Mouse (Mus musculus) cerebellum, adult 11 months (tissue): ENCODE measurements around the gene Lurap1.

ENCODE experiments used
- DNase-seq: peaks from one replicate; pipeline ENCODE4 v3.0.0; 2022

The Lurap1 gene

DNA sequence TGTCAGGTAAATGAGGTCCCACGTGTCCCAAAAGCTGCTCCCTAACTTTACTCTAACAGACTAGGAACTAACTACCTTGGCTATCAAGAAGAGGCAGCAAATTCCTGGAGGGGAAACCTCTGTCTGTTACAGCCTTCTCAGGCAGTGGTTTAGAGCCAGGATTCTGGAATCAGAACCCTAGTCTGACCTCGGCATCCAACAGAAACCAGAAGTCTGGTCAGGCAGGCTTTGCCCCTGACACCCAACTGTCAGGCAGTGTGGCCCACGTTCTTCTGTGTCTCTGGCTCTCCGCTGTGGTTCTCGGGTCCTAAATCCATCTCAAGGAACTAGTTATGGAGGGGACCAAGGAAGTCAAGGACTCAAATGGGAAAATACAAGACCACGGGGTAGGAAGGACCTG is at the start of gene Lurap1:
Lurap1 (minus strand) TSS at position 101 of the 400 bp plus-strand sequence.
- no peak for DNase-seq

DNA sequence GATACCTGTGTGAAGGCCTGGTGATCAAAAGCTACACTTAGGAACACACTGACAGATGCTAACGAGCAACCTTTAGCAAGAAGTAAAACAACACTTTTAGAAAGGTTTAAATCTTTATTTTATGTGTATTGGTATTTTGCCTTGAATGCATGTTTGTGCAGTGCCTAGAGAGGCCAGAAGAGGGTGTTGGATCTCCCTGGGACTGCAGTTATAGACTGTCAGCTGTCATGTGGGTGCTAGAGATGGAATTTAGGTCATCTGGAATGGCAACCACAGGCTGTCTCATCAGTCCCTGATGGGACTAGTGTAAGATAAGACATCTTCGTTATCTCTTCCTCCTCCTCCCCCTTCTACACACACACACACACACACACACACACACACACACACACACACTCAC is 47.3 kb upstream of the Lurap1 start:
- no peak for DNase-seq

DNA sequence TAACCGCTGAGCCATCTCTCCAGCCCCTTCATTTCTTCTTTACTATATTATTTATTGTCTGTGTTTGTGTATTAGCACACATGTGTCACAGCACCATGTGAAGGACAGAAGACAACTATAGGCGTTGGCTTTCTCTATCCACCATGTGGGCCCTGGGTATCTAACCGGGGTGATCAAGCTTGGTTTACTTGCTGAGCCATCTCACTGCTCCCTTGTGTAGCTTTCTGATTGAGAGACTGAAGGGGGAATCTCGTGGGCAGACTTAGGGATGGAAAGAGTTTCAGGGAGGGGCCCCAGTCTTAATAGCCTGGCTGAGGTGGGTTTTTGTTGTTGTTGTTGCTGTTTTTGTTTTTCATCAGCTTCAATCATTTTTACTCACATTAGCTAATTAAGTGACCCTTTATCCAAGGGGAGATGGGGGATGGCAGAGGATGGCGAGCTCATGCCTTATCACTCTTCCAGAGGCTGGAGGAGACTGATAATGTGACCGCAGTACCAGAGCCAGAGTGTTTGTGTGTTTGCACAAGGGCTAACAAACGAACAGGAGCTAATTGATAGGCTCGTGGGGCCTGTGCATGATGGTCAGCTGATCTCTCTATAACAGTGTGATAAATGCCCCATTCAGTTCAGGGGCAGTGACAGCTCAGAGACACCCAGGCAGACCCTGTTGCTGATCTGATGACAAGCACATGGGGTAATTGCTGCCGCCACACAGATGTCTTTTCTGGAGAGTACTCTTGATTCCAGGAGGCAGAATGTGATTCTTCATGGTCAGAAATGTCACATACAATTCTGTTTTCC is 42.6 kb upstream of the Lurap1 start:
- no peak for DNase-seq

DNA sequence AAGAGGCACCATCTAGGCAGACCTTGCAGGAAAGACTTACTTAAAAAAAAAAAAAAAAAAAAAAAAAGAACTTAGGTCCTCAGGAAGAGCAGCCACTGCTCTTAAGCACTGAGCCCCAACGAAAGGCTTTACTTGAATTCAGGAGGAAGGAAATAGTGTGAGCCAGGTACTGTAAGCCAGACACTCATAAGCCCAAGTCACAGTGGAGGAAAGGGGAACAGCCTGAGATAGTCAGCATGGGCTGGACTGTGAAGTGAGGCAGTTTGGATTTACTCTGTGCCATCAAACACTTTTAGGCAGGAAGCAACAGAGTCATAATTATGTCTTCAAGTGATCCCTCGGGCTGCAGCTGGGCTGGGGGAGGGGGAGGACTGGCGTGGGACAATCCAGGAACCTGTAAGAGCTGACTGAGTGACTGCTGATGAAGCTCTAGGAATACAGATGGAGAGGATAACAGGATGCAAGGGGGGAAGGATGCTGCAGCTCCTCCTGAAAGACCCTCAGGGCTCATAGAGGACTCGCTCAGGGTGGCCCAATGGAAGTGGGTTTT is 41.2 kb upstream of the Lurap1 start:
- no peak for DNase-seq

DNA sequence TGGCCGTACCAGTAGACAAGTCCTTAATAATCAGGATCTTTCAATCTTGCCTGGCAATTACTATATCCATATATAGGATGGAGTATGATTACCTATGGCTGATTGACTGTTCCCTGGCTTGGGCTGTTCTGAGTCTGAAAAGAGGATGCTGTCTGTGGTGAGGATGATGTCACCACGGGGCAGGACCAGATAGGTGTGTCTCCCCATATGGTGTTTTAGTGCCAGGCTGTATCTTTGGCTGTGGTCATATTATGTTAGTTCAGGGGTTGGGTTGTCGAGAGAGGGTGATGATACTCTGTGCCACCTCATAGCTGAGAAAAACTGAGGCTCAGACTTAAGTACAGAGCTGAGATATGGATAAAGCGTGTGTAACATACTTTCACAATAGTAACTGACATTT is 33.9 kb upstream of the Lurap1 start:
- no peak for DNase-seq

DNA sequence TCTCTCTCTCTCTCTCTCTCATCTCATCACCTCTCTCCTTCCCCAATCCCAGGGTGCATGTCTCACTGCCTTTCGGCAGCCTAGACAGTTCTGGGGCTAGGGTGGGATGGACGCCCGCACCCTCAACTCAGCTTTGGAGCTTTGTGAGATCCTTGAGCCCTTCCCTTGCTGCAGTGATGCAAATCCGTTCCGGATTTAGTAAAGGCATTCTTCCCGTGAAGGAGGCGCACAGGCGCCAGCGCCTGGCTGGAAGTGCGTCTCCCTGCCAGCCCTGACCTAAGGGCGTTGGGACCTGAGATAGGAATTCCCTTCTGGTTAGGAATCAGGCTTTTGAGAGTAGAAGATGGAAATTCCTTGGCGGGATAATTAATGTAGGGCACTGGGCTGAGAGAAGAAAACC is 31.6 kb upstream of the Lurap1 start:
- peak; percentile 66 for DNase-seq

DNA sequence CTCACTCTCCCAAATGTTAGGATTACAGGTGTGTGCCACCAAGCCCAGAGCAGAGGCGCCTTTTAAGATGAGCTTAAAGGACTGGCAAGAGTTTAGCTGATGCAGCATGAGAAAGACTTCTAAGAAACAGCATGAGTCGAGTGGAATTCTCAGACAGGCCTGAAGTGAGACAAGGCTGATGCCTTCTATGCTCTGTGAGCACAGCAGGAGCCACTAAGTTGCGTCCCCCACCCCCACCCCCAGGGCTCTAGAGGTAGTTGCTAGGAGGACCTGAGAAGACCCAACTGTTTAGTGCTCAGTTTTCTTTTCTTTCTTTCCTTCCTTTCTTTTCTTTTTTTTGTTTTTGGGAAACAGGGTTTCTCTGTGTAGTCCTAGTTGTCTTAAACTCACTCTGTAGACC is 30.9 kb upstream of the Lurap1 start:
- no peak for DNase-seq

DNA sequence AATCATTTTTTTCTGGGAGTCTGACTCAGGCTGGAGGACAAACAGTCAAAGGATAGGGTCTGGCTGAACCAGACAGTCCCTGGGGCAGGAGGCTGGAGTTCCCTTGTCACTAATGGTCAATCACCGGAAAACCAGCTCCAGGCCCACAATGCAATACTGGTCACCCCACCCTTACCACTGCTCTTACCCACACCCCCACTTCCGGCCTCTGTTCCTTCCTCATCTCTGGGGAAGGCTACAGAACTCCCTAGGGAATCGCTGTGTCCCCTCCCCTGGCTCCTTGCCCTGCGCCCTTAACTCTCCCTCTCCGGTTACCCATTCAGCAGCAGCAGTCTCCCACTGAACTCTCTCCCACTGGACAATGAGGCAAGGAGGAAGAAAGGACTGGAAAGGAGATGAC is 26.0 kb upstream of the Lurap1 start:
- DNase-seq, result peak; percentile 73

DNA sequence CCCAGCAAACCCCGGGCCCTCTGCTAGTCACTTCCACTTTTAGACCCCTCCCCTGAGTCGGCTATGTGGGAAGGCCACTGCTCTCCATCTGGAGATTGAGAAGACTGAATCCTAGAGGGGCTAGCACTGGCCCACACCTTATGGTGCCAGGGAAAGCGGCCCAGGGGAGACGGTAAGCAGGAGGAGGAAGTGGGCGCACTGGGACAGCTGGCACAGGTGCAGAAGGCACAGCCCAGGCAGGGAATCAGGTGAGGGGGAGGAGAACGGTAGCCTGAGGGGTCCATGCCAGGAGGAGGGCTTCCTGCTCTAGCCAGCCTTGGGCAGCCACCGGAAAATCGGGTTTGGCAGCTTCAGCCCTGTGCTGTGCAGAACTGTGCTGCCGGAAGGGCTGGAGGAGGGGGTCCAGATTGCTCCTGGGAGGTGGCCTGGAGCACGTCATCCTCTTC is 25.4 kb upstream of the Lurap1 start:
- peak; percentile 96 for DNase-seq

DNA sequence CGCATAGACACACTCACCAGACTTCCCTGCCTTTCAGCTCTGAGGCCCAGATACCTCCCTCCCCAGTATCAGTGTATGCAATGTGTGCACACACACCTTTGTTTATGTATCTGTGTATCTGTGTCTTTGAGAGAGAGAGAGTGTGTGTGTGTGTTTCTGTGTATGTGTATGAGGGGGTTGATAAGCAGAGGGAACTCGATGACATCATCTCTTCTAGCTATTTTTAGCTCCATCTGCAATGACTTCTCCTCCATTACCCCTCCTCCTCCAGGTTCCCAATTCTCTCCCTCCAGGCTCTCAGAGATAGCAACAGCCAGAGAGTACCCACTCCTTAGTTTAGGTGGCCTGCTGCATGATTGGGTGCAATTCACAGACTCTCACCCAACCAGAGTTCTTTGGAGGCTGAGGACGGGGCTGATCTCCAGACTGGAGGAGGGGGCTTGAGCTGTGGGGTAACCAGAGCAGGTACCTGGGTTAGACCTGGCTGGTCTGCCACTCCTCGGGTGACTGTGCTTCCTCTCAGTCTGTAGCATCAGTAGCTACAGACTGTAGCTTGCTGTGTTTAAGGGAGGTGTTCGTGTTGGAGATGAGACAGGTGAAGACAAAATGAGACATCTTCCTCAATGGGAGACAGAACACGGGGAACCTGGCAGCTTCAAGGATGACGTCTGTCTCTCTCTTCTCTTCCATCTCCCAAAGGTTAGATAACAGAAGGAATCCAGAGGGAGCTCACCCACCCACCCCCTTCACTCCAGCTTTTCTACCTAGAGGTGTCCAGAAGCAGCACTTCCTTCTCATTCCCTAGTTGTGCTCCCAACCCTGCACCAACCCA is 24.8 kb upstream of the Lurap1 start:
- peak; percentile 71 for DNase-seq

DNA sequence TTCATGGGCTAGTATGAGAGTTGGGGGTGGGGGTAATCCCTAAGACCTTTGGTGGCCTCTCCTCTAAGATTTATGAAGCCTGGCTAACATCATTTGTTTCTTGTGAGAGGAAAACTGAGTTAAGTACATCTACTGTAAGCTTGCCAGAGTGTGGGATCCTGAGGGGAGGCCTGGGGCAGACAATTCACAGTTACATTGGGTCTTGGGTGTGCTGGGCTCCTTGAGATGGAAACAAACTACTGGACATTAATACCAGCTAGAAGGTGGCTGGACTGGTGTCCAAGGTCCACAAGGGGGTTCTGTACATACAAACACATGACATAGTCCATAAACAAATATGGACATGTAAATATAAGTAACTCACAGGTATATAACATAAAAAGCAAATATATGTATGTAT is 24.0 kb upstream of the Lurap1 start:
- DNase-seq, result peak; percentile 42

DNA sequence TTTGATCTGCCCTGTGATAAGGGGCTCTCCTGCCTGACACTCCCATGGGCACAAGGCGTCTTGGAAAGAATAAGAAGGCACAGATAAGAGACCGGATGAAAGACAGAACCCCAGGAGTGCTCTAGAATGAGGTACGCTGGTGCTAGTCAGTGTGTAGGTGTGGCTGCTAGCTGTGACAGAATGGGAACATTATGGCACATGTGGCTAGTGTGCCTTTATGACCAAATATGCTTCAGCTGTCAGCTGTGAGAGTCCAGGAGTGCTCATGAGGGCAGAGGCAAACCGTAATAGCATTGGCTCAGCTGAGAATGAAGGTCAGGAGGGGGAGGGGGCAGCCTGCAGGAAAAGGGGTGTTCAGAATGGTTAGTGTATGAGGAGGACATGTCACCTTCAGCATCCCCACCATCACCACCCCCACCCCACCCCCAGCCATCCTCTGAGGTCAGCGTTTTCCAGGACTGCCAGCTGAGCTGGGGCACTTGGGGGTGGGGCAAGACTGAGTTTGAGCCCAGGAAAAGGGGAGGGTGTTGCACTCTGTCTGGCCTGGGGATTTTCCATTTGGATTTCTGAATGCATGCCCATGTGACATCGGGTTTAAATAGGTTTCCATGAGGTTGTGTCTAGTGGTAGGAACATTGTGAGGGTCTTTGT is 23.5 kb upstream of the Lurap1 start:
- peak; percentile 75 for DNase-seq

DNA sequence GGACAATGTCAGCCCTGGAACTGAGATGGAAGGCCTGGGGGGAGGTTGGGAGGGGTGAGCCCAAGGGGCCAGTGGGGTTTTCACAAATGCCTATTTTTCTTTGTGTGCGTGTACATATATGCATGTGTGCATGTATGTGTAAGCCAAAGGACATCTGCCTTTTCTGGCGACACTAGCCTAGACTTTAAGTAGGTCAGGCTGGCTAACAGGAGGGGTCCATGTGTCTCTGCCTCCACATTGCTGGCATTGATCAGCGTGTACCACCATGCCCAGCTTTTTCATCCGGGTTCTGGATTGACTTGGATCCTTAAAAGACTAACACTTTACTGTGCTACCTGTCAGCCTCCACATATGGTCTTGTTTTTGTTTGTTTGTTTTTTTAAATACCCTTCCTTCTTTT is 22.6 kb upstream of the Lurap1 start:
- no peak for DNase-seq

DNA sequence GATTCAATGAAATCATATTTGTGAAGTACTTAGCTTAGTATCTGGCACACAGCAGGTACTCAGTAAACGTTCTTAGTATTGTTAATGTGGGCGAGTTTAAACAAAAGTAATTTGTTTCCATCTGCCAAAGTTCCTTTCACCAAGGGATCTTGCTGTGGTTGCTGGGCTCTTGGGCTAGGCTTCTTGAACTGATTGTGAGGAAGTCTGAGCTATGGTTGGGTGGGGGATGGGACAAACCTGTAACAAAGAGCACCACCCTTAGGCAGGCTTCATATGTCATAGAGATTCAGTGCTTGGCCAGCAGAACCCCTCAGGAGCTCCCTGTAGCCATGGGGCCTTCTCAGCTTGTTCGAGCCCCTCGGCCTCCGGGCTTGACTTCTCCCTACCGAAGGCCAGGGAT is 21.9 kb upstream of the Lurap1 start, which contains the start of the genes 1700042G07Rik and Gm49337:
1700042G07Rik (plus strand) TSS at position 301 of the 400 bp plus-strand sequence.
Gm49337 (plus strand) TSS at position 313 of the 400 bp plus-strand sequence.
- peak; percentile 34 for DNase-seq

DNA sequence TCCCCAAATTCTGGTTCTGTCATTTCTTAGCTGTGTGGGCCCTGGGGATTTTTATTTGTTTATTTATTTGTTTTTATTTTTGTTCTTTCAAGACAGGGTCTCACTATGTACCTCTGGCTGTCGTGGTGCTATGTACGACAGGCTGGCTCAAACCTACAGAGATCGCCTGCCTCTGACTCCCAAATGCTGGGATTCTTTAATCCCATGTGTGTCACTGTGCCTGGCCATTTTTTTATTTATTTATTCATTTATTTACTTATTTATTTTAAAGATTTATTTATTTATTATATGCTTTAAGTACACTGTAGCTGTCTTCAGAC is 18.2 kb upstream of the Lurap1 start:
- no peak for DNase-seq

DNA sequence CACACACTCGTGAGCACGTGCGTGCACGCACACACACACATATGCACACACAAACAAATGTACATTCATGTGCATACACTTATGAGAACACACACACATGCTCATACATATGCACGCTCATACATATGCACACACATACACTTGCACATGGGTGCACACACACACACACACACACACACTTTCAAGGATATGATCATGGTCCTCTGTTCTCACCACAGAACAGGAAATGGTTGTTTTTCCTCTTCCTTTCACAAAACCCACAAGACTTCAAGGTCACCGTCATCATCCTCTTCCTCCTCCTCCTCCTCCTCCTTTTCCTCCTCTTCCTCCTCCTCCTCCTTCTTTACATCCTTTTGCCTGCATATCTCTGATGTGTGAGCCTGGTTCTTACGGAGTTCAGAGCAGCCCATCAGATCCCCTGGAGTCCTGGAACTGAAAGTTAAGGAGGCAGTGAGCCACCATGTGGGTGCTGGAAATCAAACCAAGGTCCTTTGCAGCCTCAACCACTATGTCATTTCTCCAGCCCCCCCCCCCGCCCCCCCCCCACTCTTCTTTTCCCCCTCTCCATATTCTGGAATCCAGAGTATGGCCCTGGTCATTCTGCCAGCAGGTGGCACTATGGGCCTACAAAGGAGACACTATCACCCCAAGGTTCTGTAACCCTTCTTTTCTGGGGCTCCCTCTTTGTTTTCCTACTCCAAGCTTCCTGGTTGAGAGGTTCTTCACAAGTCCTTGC is 17.6 kb upstream of the Lurap1 start:
- DNase-seq, result peak; percentile 79

DNA sequence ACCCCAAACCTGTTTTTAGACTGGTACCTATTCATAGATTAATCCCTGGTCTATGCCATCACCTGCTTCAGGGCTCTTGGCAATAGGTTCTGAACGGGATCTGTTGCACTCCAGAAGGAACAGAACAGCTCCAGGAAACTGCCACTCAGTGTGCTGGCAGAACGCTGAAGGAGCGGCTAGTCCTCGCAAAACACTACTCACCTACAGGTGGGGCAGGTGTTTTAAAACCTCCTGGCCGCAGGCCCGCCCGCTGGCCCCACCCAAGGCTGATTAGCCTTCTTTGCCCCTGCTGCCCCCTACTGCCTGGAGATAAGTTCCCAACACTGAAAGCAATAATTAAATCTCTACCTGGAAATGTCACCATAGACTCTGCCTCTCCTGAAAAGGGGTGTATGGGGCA is 16.3 kb upstream of the Lurap1 start, which contains the start of gene Tspan1:
Tspan1 (minus strand) TSS at position 198 of the 400 bp plus-strand sequence.
- DNase-seq, result peak; percentile 33

DNA sequence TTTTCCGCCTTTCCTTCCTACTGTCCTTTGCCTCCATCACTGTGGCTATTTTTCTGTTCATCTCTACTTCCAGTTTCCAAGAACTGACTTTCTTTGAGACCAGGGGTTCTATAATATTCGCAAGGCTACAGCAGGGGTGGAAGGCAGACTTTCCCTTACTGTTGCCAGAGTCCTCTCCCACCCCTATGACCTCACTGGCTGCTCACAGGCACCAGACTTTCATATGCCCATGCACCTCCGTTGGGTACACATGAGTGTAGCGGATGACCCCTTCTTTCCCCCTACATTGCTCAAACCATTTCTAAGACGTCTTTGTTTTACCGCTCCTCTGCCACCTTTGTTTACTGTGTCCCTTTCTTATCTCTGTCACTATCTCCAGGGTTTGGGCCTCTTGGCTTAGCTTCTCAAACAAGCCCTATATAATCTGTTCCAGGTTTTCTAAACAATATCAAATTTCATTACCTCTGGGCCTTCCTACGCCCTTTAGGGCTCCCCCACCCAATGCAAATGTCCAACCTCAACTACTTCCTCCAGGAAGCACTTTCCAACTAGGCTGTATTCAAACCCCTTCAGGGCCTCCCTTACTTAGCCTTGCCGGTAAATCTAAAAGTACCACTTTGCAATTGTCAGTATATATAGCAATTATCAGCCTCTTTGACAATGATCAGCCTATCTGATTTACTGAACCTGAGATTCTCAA is 14.7 kb upstream of the Lurap1 start:
- DNase-seq, result no peak

DNA sequence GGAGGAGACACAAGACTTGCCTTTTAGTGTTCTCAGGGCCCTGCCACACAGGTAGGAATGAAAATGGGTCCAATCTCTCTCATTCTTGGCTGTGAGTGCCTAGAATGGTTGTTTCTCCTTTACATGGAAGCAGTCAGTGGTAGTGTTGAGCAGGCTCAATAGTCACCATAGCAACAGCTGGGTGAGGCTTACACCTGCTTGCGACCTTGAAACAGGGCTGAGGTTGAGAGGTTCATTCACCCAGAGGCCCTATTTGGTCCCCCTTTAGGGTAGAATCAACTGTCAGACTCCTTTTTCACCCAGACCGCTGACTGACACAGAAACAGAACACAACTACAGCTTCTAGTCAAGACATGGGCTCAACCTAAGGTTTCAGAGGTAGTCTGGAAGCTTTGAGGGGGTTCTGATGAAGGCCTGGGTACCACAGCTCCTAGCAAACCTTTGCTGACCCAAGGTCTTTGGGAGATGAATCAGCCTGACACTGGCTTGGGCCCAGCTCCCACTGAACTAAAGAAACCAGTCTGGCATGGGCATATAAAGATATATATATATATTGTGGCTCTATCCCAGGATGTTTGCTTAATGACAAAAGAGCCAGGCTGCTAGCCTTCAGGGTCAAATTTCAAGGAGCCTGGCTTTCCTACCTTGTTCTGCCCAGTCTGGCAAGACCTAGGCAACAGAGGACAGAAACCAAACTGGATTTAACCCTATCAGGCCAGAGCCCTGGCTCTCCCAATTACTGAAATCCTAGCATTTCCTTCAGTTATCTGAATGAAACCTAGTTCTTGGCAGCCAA is 13.8 kb upstream of the Lurap1 start:
- DNase-seq, result no peak

DNA sequence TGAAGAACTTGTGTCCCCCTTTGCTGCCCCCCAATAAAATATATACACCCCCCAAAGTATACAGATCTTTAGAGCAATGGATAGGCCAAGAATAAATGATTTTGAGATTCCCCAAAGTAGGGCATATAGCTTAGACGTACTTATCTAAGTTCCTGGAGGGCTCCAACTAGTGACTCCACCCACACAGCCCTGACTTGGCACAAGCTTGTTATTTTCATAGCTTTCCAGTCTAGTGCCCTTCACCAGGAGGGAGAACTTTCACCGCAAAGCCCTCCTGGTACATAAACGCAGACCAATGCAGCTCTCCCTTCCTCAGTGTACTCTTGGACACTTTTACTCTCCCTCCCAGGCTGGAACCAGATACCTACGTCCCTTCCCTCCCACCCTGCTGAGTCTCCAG is 11.0 kb upstream of the Lurap1 start:
- DNase-seq, result no peak

DNA sequence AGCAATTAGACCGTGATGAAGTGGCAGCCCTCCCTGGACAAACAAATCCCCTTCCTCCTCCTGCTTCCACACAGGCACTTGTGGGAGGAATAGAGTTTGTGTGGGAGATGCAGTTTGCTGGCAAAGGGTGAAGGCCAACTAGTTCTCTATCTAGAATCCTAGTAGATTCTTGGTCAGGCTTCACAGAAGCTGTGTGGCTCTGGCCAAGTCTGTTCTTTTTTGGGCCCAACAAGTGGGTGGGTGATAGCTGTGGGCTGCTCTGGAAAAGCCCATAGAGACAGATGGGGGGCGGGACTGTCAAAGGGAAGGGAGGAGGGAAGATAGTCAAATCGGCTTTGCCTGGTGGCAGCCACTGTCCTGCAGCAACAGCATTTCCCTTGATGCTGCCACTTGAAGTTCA is 9.6 kb upstream of the Lurap1 start:
- DNase-seq, result no peak
